Mouse (Mus musculus) B cell, adult 62 days (primary cell): Measurements from ENCODE around the gene Gm17651. TPM values are rescaled to one million over a fixed set of nuclear protein-coding genes. Genes with fewer than 3 reads are reported as not detected.

Experiments
- total RNA-seq: library from RNA; stranded (reverse); gene quantifications from 4 replicates; pipeline ENCODE4 v1.2.4, GENCODE M21; 2023

The Gm17651 gene
- not detected in 4 replicates for total RNA-seq

GRCm38 (mm10) chr3:97674644-97675110, at the start of gene Gm17651:
Gm17651 (minus strand) TSS chr3:97674694.

DNA sequence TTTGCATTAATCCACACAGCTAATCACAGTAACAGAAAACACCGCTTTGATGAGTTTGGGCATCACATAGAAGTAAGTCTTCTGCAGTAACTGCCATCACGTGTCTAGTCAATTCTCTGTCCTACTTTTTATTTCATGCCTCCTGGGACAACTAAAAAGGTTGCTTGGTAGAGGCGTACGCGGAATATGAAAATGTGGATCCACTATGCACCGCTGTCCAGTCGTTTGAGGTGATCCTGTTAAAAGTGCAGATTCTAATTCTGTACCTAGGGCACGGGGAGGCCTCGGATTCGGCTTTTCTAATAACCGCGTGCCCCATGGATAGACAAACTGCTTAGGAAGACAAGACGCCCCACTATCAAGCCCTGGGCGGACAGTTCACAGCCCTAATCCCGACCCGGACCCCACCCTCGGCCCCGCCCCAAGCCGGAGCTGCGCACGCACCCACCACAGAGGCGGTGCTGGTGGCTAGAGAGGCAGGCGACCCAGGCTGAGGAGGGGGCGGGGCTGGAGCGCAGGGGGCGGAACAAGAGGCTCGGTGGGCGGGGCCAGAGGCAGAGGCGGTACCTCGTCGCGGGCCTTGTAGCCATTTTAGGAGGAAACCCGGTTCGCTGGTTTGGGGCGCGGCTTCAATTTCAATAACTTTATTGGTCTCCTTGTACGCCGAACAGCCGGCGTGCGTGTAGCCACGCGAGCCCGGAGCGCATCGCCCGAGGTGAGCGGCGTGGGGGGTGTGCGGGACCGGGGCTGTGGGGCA, 16.7 kb downstream of the Gm17651 start, which contains the start of gene Prkab2:
Gene Prkab2 (plus strand): TSS at position 539 of the 757 bp plus-strand sequence.

DNA sequence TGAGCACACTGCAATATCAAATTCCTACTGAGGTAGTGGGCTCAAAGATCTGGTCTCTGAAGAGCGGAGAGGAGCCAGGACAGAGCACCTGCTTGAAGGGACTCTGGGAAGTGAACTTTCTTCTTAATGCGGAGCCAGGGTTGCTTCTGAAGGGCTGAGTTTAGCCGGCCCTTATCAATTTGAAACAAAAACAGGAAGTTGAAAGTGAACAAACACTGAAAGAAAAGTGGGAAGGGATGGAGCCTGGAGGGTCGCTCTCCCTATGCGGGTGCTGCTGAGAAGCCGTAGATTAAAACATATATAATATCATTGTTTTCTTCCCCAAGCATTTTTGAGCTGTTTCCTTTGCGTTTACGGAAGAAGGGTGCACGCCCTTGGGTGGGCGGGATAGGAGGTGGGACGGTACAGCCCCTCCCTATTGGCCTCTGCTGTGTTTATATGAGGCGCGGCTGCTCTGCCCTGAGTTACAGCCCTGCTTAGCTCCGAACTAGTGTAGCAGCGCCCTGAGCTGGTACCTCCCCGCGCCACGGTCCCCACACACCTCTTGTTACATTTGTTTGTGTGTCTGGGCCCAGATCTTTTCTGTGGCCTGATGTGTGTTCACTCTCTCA, 46.0 kb downstream of the Gm17651 start, which contains the start of gene Fmo5:
Gene Fmo5 (plus strand): TSS at position 414 of the 611 bp plus-strand sequence.

Other genes with a start within 250 kb of the Gm17651 start
- gene Chd1l, start 64.5 kb downstream of the Gm17651 start, total RNA-seq: 30.2 to 36.2 TPM (median 33.3 TPM) in 4 replicates
- gene Fmo5, start 45.9 kb downstream of the Gm17651 start, total RNA-seq: 8.9 to 9.3 TPM (median 9.1 TPM) in 4 replicates
- 8.1 to 10.1 TPM (median 8.5 TPM) in 4 replicates for gene Prkab2, start 16.5 kb downstream of the Gm17651 start, total RNA-seq
- 16.5 to 21.0 TPM (median 18.9 TPM) in 4 replicates for gene Pde4dip, start 214.0 kb upstream of the Gm17651 start, total RNA-seq
- 42.0 to 57.1 TPM (median 50.8 TPM) in 4 replicates for gene Sec22b, start 226.5 kb upstream of the Gm17651 start, total RNA-seq